Mouse (Mus musculus) forebrain, embryonic 16.5 days (tissue): ENCODE results near the gene Th. TPM values are rescaled to one million over a fixed set of nuclear protein-coding genes. Genes with fewer than 3 reads are reported as not detected.

ENCODE experiments used
- ATAC-seq: fragments of 200-750 bp; cut with Nextera tagmentation; 2 replicates; pipeline ENCODE4 v1.8.0; 2017; ENCODE audit warnings: mild to moderate bottlenecking, moderate library complexity
- H3K27ac ChIP-seq: fragments of 300-500 bp; sonication (generic); 2 replicates; pipeline ENCODE4 v1.5.1; 2014; ENCODE audit warnings: low read length, control low read depth
- H3K27me3 ChIP-seq: fragments of 300-500 bp; sonication (generic); replicated peaks from 2 replicates; pipeline ENCODE4 v1.6.1; 2014; ENCODE audit warnings: low read length; ENCODE audit not compliant: control insufficient read depth, insufficient read depth
- H3K36me3 ChIP-seq: fragments of 300-500 bp; sonication (generic); 2 replicates; pipeline ENCODE4 v1.6.1; 2014; ENCODE audit not compliant: control insufficient read depth, insufficient read depth
- H3K4me1 ChIP-seq: fragments of 300-500 bp; sonication (generic); replicated peaks from 2 replicates; pipeline ENCODE4 v1.6.1; 2014; ENCODE audit warnings: low read length; ENCODE audit not compliant: control insufficient read depth, insufficient read depth
- H3K4me2 ChIP-seq: fragments of 300-500 bp; sonication (generic); 2 replicates; pipeline ENCODE4 v1.6.1; 2014; ENCODE audit warnings: mild to moderate bottlenecking, low read length, control low read depth
- H3K4me3 ChIP-seq: fragments of 300-500 bp; sonication (generic); replicated peaks from 2 replicates; pipeline ENCODE4 v1.5.1; 2014; ENCODE audit warnings: mild to moderate bottlenecking, low read length, control low read depth
- H3K9ac ChIP-seq: fragments of 300-500 bp; sonication (generic); replicated peaks from 2 replicates; pipeline ENCODE4 v1.6.1; 2014; ENCODE audit warnings: low read depth, low read length, control low read depth
- H3K9me3 ChIP-seq: fragments of 300-500 bp; sonication (generic); 2 replicates; pipeline ENCODE4 v1.6.1; 2016; ENCODE audit warnings: low read length; ENCODE audit not compliant: control insufficient read depth
- WGBS: fragments of 180-500 bp; shearing (Covaris S2); extraction: QIAGEN DNeasy Blood & Tissue Kit; methylation state at CpG from one replicate; pipeline ENCODE4 v1.1.7; 2014; 5-methylcytosine and 5-hydroxymethylcytosine counted together
- polyA plus RNA-seq: library from polyadenylated mRNA; unstranded; fragments of >200 nt; fragmentation: Nextera tagmentation; extraction: Ambion mirVana; gene quantifications from 2 replicates; pipeline ENCODE4 v1.2.1, GENCODE M21; 2015

Th gene
- polyA plus RNA-seq: 6.4 TPM in 2 replicates

GRCm38 (mm10) chr7:142931028-142931427, at the start of gene Th:
Gene Th (minus strand): TSS chr7:142931128.
- Histone ChIP-seq H3K9ac (no peak within 1 kb of the TSS), H3K4me3 (no peak within 1 kb of the TSS), H3K9me3 (no peaks in the 10 kb centered on the region), H3K4me1 (no peaks in the 10 kb centered on the region), H3K27me3 (no peaks in the 10 kb centered on the region), H3K36me3 (no peaks in the 10 kb centered on the region), H3K27ac (no peak within 1 kb of the TSS), H3K4me2 (no peak within 1 kb of the TSS)
- ATAC-seq: no peak
- 85% methylated on average over 3 of the region's 3 CpGs for WGBS

- peak; percentile 62 for ATAC-seq
- under 1% methylated on average over 50 of the region's 51 CpGs for WGBS
These were observed 38.0 kb upstream of the Th start, which contains the start of gene Ascl2 for GRCm38 (mm10) chr7:142968809-142969511. Gene Ascl2 (minus strand): TSS chr7:142969264.

GRCm38 (mm10) chr7:142967884-142968808, 37.2 kb upstream of the Th start:
- WGBS: under 1% methylated on average over 89 of the region's 90 CpGs
- no peaks in the 10 kb centered on the region for H3K9me3 ChIP-seq
- ATAC-seq: peak; percentile 92
- H3K27ac ChIP-seq: no peak overlapping the region
- peak overlapping the region; percentile 52 for H3K4me3 ChIP-seq
- H3K9ac ChIP-seq: peak overlapping the region; percentile 50
- H3K27me3 ChIP-seq: peaks cover 63% of the 10 kb centered on the region
- H3K4me2 ChIP-seq: peak overlapping the region; percentile 85
- no peaks in the 10 kb centered on the region for H3K36me3 ChIP-seq
- peaks cover 22% of the 10 kb centered on the region for H3K4me1 ChIP-seq

More at GRCm38 (mm10) chr7:142968809-142969511, 38.0 kb upstream of the Th start, which contains the start of gene Ascl2:
- peak within 1 kb of the TSS; percentile 33; the same call in 1 of the 2 replicates for H3K9ac ChIP-seq
- peaks cover 22% of the 10 kb centered on the region for H3K4me1 ChIP-seq
- H3K9me3 ChIP-seq: no peaks in the 10 kb centered on the region
- H3K4me2 ChIP-seq: peak within 1 kb of the TSS; percentile 85
- H3K27me3 ChIP-seq: peaks cover 63% of the 10 kb centered on the region
- no peak within 1 kb of the TSS for H3K27ac ChIP-seq
- H3K4me3 ChIP-seq: peak within 1 kb of the TSS; percentile 52
- no peaks in the 10 kb centered on the region for H3K36me3 ChIP-seq

- peaks cover 63% of the 10 kb centered on the region for H3K27me3 ChIP-seq
- no peaks in the 10 kb centered on the region for H3K9me3 ChIP-seq
- no peaks in the 10 kb centered on the region for H3K36me3 ChIP-seq
- peak overlapping the region; percentile 85 for H3K4me2 ChIP-seq
- 0% methylated on average over 36 of the region's 36 CpGs for WGBS
- no peak overlapping the region for H3K27ac ChIP-seq
- peak overlapping the region; percentile 50; the same call in 1 of the 2 replicates for H3K9ac ChIP-seq
- peak overlapping the region; percentile 52 for H3K4me3 ChIP-seq
- peak; percentile 26 for ATAC-seq
- peaks cover 22% of the 10 kb centered on the region for H3K4me1 ChIP-seq
These were observed 36.5 kb upstream of the Th start for GRCm38 (mm10) chr7:142967414-142967883.

GRCm38 (mm10) chr7:142959752-142960151, 28.8 kb upstream of the Th start:
- Histone ChIP-seq H3K27ac (no peak overlapping the region), H3K4me2 (no peak overlapping the region), H3K9me3 (no peaks in the 10 kb centered on the region), H3K27me3 (0 out of 2 replicates have a peak, but pooled peaks cover under 1% of the 10 kb centered on the region), H3K4me3 (no peak overlapping the region), H3K9ac (no peak overlapping the region), H3K36me3 (no peaks in the 10 kb centered on the region), H3K4me1 (no peaks in the 10 kb centered on the region)
- 62% methylated on average over 4 of the region's 4 CpGs for WGBS
- ATAC-seq: no peak

- Histone ChIP-seq H3K9ac (no peak overlapping the region), H3K9me3 (no peaks in the 10 kb centered on the region), H3K4me1 (no peaks in the 10 kb centered on the region), H3K27me3 (no peaks in the 10 kb centered on the region), H3K27ac (no peak overlapping the region), H3K4me2 (no peak overlapping the region), H3K36me3 (no peaks in the 10 kb centered on the region), H3K4me3 (no peak overlapping the region)
- ATAC-seq: no peak
- 96% methylated on average over 1 of the region's 1 CpGs for WGBS
These were observed 27.9 kb upstream of the Th start for GRCm38 (mm10) chr7:142958817-142959216.

GRCm38 (mm10) chr7:142956018-142956417, 25.1 kb upstream of the Th start:
- Histone ChIP-seq H3K36me3 (no peaks in the 10 kb centered on the region), H3K4me1 (no peaks in the 10 kb centered on the region), H3K9ac (no peak overlapping the region), H3K27me3 (no peaks in the 10 kb centered on the region), H3K4me2 (no peak overlapping the region), H3K27ac (no peak overlapping the region), H3K4me3 (no peak overlapping the region), H3K9me3 (no peaks in the 10 kb centered on the region)
- WGBS: 64% methylated on average over 2 of the region's 2 CpGs
- no peak for ATAC-seq

- no peak overlapping the region for H3K27ac ChIP-seq
- 0% methylated on average over 1 of the region's 1 CpGs for WGBS
- no peak for ATAC-seq
These were observed 18.6 kb upstream of the Th start for GRCm38 (mm10) chr7:142949568-142949967.

GRCm38 (mm10) chr7:142937631-142938030, 6.7 kb upstream of the Th start:
- H3K9ac ChIP-seq: no peak overlapping the region
- no peak overlapping the region for H3K4me3 ChIP-seq
- no peak overlapping the region for H3K4me2 ChIP-seq
- ATAC-seq: no peak
- no peaks in the 10 kb centered on the region for H3K27me3 ChIP-seq
- no peaks in the 10 kb centered on the region for H3K4me1 ChIP-seq
- no peak overlapping the region for H3K27ac ChIP-seq
- no peaks in the 10 kb centered on the region for H3K36me3 ChIP-seq
- H3K9me3 ChIP-seq: no peaks in the 10 kb centered on the region

More at GRCm38 (mm10) chr7:142949568-142949967, 18.6 kb upstream of the Th start:
- H3K4me3 ChIP-seq: no peak overlapping the region
- H3K9me3 ChIP-seq: no peaks in the 10 kb centered on the region
- no peak overlapping the region for H3K4me2 ChIP-seq
- no peaks in the 10 kb centered on the region for H3K27me3 ChIP-seq
- H3K9ac ChIP-seq: no peak overlapping the region
- no peaks in the 10 kb centered on the region for H3K4me1 ChIP-seq
- H3K36me3 ChIP-seq: no peaks in the 10 kb centered on the region
